ENCODE assay signal across 11 mouse cellular contexts in the genomic region with DNA sequence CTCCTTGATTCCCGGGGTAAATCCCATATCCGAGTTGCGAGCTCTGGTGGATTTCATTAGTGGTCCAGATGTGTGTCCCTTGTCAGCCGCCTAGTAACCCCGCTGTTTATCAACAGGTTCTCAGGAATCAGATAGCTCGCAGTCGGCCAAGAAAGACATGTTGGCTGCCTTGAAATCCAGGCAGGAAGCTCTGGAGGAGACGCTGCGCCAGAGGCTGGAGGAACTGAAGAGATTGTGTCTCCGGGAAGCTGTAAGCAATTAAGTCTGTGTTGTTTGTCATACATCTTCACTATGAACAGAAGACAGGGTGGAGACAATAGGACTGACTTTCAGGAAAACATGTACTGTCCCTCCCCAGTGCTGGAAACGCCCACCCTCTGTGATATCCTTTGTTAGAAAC.
A peak's percentile ranks its signal among the peaks of the same experiment; 100 is the strongest.
DNase-seq lines count a peak whose midpoint lies in the region; ATAC-seq and TF ChIP-seq lines count a peak whose summit lies in the region.
"Had no signal": no experiment of that assay in that cellular context is flagged by ENCODE, and none has a peak within 500 bp of the region (broad histone marks: within the 10 kb centered on the region; RNA-seq: fewer than 3 reads in every experiment).

No protein-coding gene starts in this region.

- no peak overlapping the region for H3K9ac ChIP-seq in heart, embryonic 16.5 days (ENCODE audit: low read length)
- H3K9ac ChIP-seq in stomach, embryonic 15.5 days = no peak overlapping the region
- H3K9ac ChIP-seq in forebrain, postnatal 0 days = no peak overlapping the region

- 0 out of 2 replicates have a peak, but pooled peaks have one; percentile 16 for ATAC-seq in heart, embryonic 16.5 days (replicated peaks; ENCODE audit: extremely low read depth, insufficient read depth, low FRiP score)
- ATAC-seq in stomach, embryonic 15.5 days (ENCODE audit: insufficient read depth, low FRiP score, low read depth) = no peak
- ATAC-seq in forebrain, postnatal 0 days = no peak

- peaks cover 33% of the 10 kb centered on the region for H3K36me3 ChIP-seq in heart, embryonic 16.5 days (ENCODE audit: control insufficient read depth, insufficient read depth)
- 0 out of 2 replicates have a peak, but pooled peaks cover 2% of the 10 kb centered on the region for H3K36me3 ChIP-seq in stomach, embryonic 15.5 days
- peaks cover 35% of the 10 kb centered on the region for H3K36me3 ChIP-seq in forebrain, postnatal 0 days (ENCODE audit: insufficient read depth)

- peak; percentile 37 for DNase-seq in kidney, adult 11 months
- no peak for DNase-seq in kidney, adult 8-10 months
- peak; percentile 33 to 58 for DNase-seq in kidney, postnatal 36 days
- DNase-seq in left cerebral cortex, postnatal 14 days (ENCODE audit: low spot score in 2 of 2) = no peak
- DNase-seq in forebrain, postnatal 0 days = no peak
- no peak for DNase-seq in cerebellum, adult 11 months
- DNase-seq: spleen, adult 18-20 months had no signal

- peaks cover 10% of the 10 kb centered on the region; the same call in 1 of the 2 replicates for H3K4me1 ChIP-seq in heart, embryonic 16.5 days (ENCODE audit: control insufficient read depth, insufficient read depth, low read length)
- peaks cover 15% of the 10 kb centered on the region for H3K4me1 ChIP-seq in stomach, embryonic 15.5 days
- no peaks in the 10 kb centered on the region for H3K4me1 ChIP-seq in forebrain, postnatal 0 days (ENCODE audit: insufficient read depth)

- no peak overlapping the region for H3K4me3 ChIP-seq in heart, embryonic 16.5 days (ENCODE audit: low read length)
- no peak overlapping the region for H3K4me3 ChIP-seq in stomach, embryonic 15.5 days (replicated peaks)
- no peak overlapping the region for H3K4me3 ChIP-seq in forebrain, postnatal 0 days (ENCODE audit: low read depth, low read length)
- H3K4me3 ChIP-seq: left cerebral cortex, adult 2 months; myocyte had no signal

- no peak for TF ChIP-seq CTCF in forebrain, postnatal 0 days (IDR thresholded peaks at IDR 0.05; ENCODE audit: low read depth)

- H3K9me3 ChIP-seq in heart, embryonic 16.5 days (replicated peaks; ENCODE audit: control insufficient read depth, low read length) = no peaks in the 10 kb centered on the region
- no peaks in the 10 kb centered on the region for H3K9me3 ChIP-seq in stomach, embryonic 15.5 days
- no peaks in the 10 kb centered on the region for H3K9me3 ChIP-seq in forebrain, postnatal 0 days (ENCODE audit: low read length)

- no peak overlapping the region for H3K4me2 ChIP-seq in heart, embryonic 16.5 days (ENCODE audit: low read depth, low read length)
- no peak overlapping the region for H3K4me2 ChIP-seq in stomach, embryonic 15.5 days
- no peak overlapping the region for H3K4me2 ChIP-seq in forebrain, postnatal 0 days (ENCODE audit: low read depth)

- intact Hi-C loops in left cerebral cortex, postnatal 14 days (cut with DNase I) = no loop called here

- H3K27ac ChIP-seq in heart, embryonic 16.5 days (ENCODE audit: low read length) = peak overlapping the region; percentile 65
- peak overlapping the region; percentile 32; the same call in 1 of the 2 replicates for H3K27ac ChIP-seq in stomach, embryonic 15.5 days
- H3K27ac ChIP-seq in forebrain, postnatal 0 days (ENCODE audit: low read depth, low read length) = no peak overlapping the region
- H3K27ac ChIP-seq: left cerebral cortex, adult 2 months had no signal

- WGBS in heart, embryonic 16.5 days = 51% methylated on average over 11 of the region's 11 CpGs
- 55% methylated on average over 11 of the region's 11 CpGs for WGBS in stomach, embryonic 15.5 days
- WGBS in forebrain, postnatal 0 days = 78% methylated on average over 11 of the region's 11 CpGs

- H3K27me3 ChIP-seq in heart, embryonic 16.5 days (ENCODE audit: control insufficient read depth, insufficient read depth, low read length) = no peaks in the 10 kb centered on the region
- no peaks in the 10 kb centered on the region for H3K27me3 ChIP-seq in stomach, embryonic 15.5 days (replicated peaks)
- no peaks in the 10 kb centered on the region for H3K27me3 ChIP-seq in forebrain, postnatal 0 days (ENCODE audit: insufficient read depth, low read length)

Comparison
In these comparisons a context has a peak if more than half of its experiments do, and no peak if none do; other contexts are left out.
1. DNase-seq: peak in kidney, adult 11 months (single experiment) and kidney, postnatal 36 days (2 of 2); none in kidney, adult 8-10 months (0 of 2), left cerebral cortex, postnatal 14 days (0 of 2), forebrain, postnatal 0 days (single experiment) and cerebellum, adult 11 months (single experiment).